Mouse (Mus musculus): Measurements from ENCODE around the gene Gpr21. TPM values are rescaled to one million over a fixed set of nuclear protein-coding genes. Genes with fewer than 3 reads are reported as not detected.

Gene Gpr21
- 0.64 and 1.1 TPM in 2 replicates for polyA plus RNA-seq (2012; rRNA removed)

GRCm38 (mm10) chr2:37516030-37516710 is at the start of gene Gpr21:
Gene Gpr21 (plus strand): TSS chr2:37516332.

Other genes starting within 250 kb of the Gpr21 start
- gene Olfr368, start 189.8 kb upstream of the Gpr21 start, polyA plus RNA-seq (2012; rRNA removed), result not detected in 2 replicates
- 52.6 and 80.6 TPM in 2 replicates for gene Pdcl, start 157.0 kb upstream of the Gpr21 start, polyA plus RNA-seq (2012; rRNA removed)
- 16.1 and 31.4 TPM in 2 replicates for gene Rc3h2, start 93.4 kb upstream of the Gpr21 start, polyA plus RNA-seq (2012; rRNA removed)
- gene Zbtb26, start 73.2 kb upstream of the Gpr21 start, polyA plus RNA-seq (2012; rRNA removed), result 8.9 and 14.4 TPM in 2 replicates
- 8.0 and 12.5 TPM in 2 replicates for gene Zbtb6, start 73.2 kb upstream of the Gpr21 start, polyA plus RNA-seq (2012; rRNA removed)
- gene Rabgap1, start 73.1 kb upstream of the Gpr21 start, polyA plus RNA-seq (2012; rRNA removed), result 48.6 and 61.7 TPM in 2 replicates
- 52.6 and 60.0 TPM in 2 replicates for gene Strbp, start 187.5 kb downstream of the Gpr21 start, polyA plus RNA-seq (2012; rRNA removed)

Measured in central nervous system, embryonic 11.5 days (tissue).